Mouse (Mus musculus) ES-E14 (cell line): Measurements from ENCODE around the gene Slc34a2. TPM values are rescaled to one million over a fixed set of nuclear protein-coding genes. Genes with fewer than 3 reads are reported as not detected.

ENCODE experiments used
- DNase-seq: peaks from one replicate; pipeline ENCODE4 v3.0.0-alpha.2; 2013; ENCODE audit warnings: low read depth, low spot score
- H3K27ac ChIP-seq: 2 replicates; pipeline ENCODE4 v1.5.1; 2012; ENCODE audit warnings: low read depth, mild to moderate bottlenecking, low read length, moderate library complexity, mixed read lengths; ENCODE audit not compliant: poor library complexity, insufficient read depth, severe bottlenecking
- H3K36me3 ChIP-seq: 2 replicates; pipeline ENCODE4 v1.6.1; 2012; ENCODE audit warnings: mild to moderate bottlenecking, low read length, moderate library complexity, mixed read lengths; ENCODE audit not compliant: control insufficient read depth, poor library complexity, insufficient read depth, severe bottlenecking
- H3K4me1 ChIP-seq, 2 experiments: fragments of 150-350 bp in 1 of 2; sonication (generic) in 1 of 2; 2 replicates each; pipeline ENCODE4 v1.6.1; 2012; ENCODE audit warnings: low read length in 2 of 2, mild to moderate bottlenecking in 1 of 2, mixed read lengths in 1 of 2; ENCODE audit not compliant: control insufficient read depth in 2 of 2, insufficient read depth in 2 of 2, poor library complexity in 1 of 2
- H3K4me3 ChIP-seq, 2 experiments: fragments of 150-350 bp in 1 of 2; sonication (generic) in 1 of 2; 2 replicates each; pipeline ENCODE4 v1.5.1; 2012; ENCODE audit warnings: low read length in 2 of 2, low read depth in 1 of 2, mild to moderate bottlenecking in 1 of 2, mixed read lengths in 1 of 2; ENCODE audit not compliant: insufficient read depth in 1 of 2, poor library complexity in 1 of 2, severe bottlenecking in 1 of 2
- H3K9ac ChIP-seq: 2 replicates; pipeline ENCODE4 v1.6.1; 2012; ENCODE audit warnings: low read depth, mild to moderate bottlenecking, low read length, mixed read lengths; ENCODE audit not compliant: poor library complexity, insufficient read depth, severe bottlenecking
- H3K9me3 ChIP-seq: fragments of 150-350 bp; sonication (generic); 2 replicates; pipeline ENCODE4 v1.6.1; 2012; ENCODE audit warnings: low read depth, mild to moderate bottlenecking, low read length; ENCODE audit not compliant: control insufficient read depth, insufficient read depth
- CHD2 ChIP-seq: IDR thresholded peaks from 2 replicates; pipeline ENCODE4 v1.6.1; 2014; ENCODE audit warnings: mild to moderate bottlenecking, low read depth, low read length, inconsistent platforms
- HCFC1 ChIP-seq: IDR thresholded peaks from 2 replicates; pipeline ENCODE4 v1.6.1; 2012; ENCODE audit warnings: low read length, inconsistent platforms, borderline replicate concordance; ENCODE audit not compliant: insufficient read depth
- MAFK ChIP-seq: IDR thresholded peaks from 2 replicates; pipeline ENCODE4 v1.6.1; 2014; ENCODE audit warnings: mild to moderate bottlenecking, low read depth, low read length, inconsistent platforms; ENCODE audit not compliant: insufficient read depth
- ZC3H11A ChIP-seq: IDR thresholded peaks from 2 replicates; pipeline ENCODE4 v1.6.1; 2012; ENCODE audit warnings: low read depth, mild to moderate bottlenecking, inconsistent platforms, low read length, borderline replicate concordance
- ZNF384 ChIP-seq: IDR thresholded peaks from 2 replicates; pipeline ENCODE4 v1.6.1; 2012; ENCODE audit warnings: low read depth, low read length, inconsistent platforms
- in situ Hi-C, 2 experiments: fragments of 600-800 bp; cut with MboI; formaldehyde crosslinking; loops; one replicate each; pipeline ENCODE4 v1.15.1; 2025; ENCODE audit warnings: low sequenced_read_pairs in 2 of 2, inconsistent platforms in 1 of 2; ENCODE audit not compliant: unreplicated experiment in 2 of 2
- total RNA-seq: library from RNA; depleted of rRNA; stranded (reverse); fragments of 300-350 nt; gene quantifications from 2 replicates; pipeline ENCODE4 v1.2.3, GENCODE M21; 2012

Gene Slc34a2
- total RNA-seq, 1 experiment, result 1.3 TPM

- Histone ChIP-seq H3K4me3 (no peak overlapping the region), H3K36me3 (no peaks in the 10 kb centered on the region), H3K4me1 (peaks cover 0 to 12% of the 10 kb centered on the region in 2 experiments; a peak in 3 of 4 replicates), H3K9me3 (no peaks in the 10 kb centered on the region), H3K9ac (no peak overlapping the region), H3K27ac (no peak overlapping the region; the same call in 1 of the 2 replicates)
- TF ChIP-seq MAFK, result no peak
- no peak for TF ChIP-seq CHD2
- TF ChIP-seq ZNF384, result no peak
- DNase-seq, result no peak
- in situ Hi-C loops, result no loop called here
Measured at GRCm38 (mm10) chr5:53023432-53023831, 14.4 kb upstream of the Slc34a2 start.

GRCm38 (mm10) chr5:53023901-53024300 is 14.0 kb upstream of the Slc34a2 start:
- Histone ChIP-seq H3K27ac (no peak overlapping the region; the same call in 1 of the 2 replicates), H3K4me3 (no peak overlapping the region), H3K9me3 (no peaks in the 10 kb centered on the region), H3K4me1 (peaks cover 0 to 12% of the 10 kb centered on the region in 2 experiments; a peak in 3 of 4 replicates), H3K36me3 (no peaks in the 10 kb centered on the region), H3K9ac (no peak overlapping the region)
- in situ Hi-C loops, result no loop called here
- TF ChIP-seq ZNF384, result no peak
- no peak for TF ChIP-seq HCFC1
- no peak for TF ChIP-seq MAFK
- TF ChIP-seq ZC3H11A, result no peak
- TF ChIP-seq CHD2, result no peak
- peak; percentile 47 for DNase-seq

- in situ Hi-C loops, result no loop called here
- no peak overlapping the region for H3K4me3 ChIP-seq
- H3K27ac ChIP-seq, result no peak overlapping the region
- peaks cover 0 to 10% of the 10 kb centered on the region in 2 experiments; a peak in 3 of 4 replicates for H3K4me1 ChIP-seq
- no peak overlapping the region for H3K9ac ChIP-seq
- H3K9me3 ChIP-seq, result no peaks in the 10 kb centered on the region
- TF ChIP-seq MAFK (no peak), CHD2 (no peak), ZNF384 (no peak), ZC3H11A (no peak), HCFC1 (no peak)
- H3K36me3 ChIP-seq, result no peaks in the 10 kb centered on the region
- DNase-seq, result no peak
Measured at GRCm38 (mm10) chr5:53025276-53025973, 12.5 kb upstream of the Slc34a2 start.

GRCm38 (mm10) chr5:53031346-53031745 is 6.5 kb upstream of the Slc34a2 start:
- TF ChIP-seq CHD2 (no peak), MAFK (no peak), ZC3H11A (no peak), HCFC1 (no peak), ZNF384 (no peak)
- no peak for DNase-seq
- Histone ChIP-seq H3K4me3 (no peak overlapping the region), H3K4me1 (no peaks in the 10 kb centered on the region), H3K9ac (no peak overlapping the region), H3K9me3 (no peaks in the 10 kb centered on the region), H3K36me3 (no peaks in the 10 kb centered on the region), H3K27ac (no peak overlapping the region)
- in situ Hi-C loops, result no loop called here

- Histone ChIP-seq H3K9ac (no peak overlapping the region), H3K4me1 (no peaks in the 10 kb centered on the region), H3K27ac (no peak overlapping the region), H3K4me3 (no peak overlapping the region), H3K36me3 (no peaks in the 10 kb centered on the region), H3K9me3 (no peaks in the 10 kb centered on the region)
- in situ Hi-C loops, result no loop called here
- no peak for DNase-seq
- TF ChIP-seq ZNF384, result no peak
- TF ChIP-seq ZC3H11A, result no peak
- TF ChIP-seq CHD2, result no peak
- TF ChIP-seq MAFK, result no peak
- TF ChIP-seq HCFC1, result no peak
Measured at GRCm38 (mm10) chr5:53042034-53042748, 4.3 kb downstream of the Slc34a2 start.
